Mouse (Mus musculus) skeletal muscle tissue, adult 2 months (tissue): ENCODE results near the gene Zswim4.

Experiments
- DNase-seq: peaks from one replicate; pipeline ENCODE4 v3.0.0-alpha.2; 2012; ENCODE audit warnings: low read depth, low spot score

The Zswim4 gene

DNA sequence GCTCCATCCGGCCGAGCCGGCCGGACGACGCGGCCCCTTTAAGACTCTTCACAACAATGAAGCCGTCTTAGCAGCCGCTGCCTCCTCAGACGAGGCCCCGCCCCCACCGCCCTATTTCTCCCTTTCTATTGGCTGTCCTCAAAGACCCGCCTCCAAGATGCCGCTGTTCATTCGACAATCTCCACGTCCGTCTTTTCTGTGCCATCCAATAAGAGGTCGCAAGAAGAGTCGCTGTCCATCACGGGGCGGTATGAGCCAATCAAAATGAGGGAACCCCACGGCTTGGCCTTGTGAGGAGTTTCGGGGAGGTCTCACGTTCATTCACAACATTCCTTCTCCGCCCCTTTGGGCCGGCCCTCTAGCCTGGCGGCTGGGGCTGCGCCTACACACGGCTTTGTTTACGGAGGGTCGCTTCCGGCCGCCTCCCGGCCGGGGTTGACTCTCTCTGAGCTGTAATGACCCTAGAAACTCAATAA, at the start of gene Zswim4:
Gene Zswim4, minus strand, starts transcription at position 58 of the 476 bp plus-strand sequence.
- peak; percentile 100 for DNase-seq

DNA sequence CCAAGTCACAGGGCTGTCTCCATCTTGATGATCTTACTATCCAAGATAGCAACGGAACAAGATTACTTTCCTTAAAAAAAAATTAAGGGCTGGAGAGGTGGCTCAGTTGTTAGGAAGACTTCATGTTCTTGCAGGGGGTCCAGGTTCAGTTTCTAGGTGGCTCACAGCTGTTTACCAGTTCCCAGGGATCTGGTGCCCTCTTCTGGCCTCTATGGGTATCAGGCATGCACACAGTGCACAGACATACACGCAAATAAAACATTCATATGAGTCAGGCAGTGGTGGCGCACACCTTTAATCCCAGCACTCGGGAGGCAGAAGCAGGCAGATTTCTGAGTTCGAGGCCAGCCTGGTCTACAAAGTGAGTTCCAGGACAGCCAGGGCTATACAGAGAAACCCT, 48.8 kb upstream of the Zswim4 start:
- DNase-seq = peak; percentile 40

DNA sequence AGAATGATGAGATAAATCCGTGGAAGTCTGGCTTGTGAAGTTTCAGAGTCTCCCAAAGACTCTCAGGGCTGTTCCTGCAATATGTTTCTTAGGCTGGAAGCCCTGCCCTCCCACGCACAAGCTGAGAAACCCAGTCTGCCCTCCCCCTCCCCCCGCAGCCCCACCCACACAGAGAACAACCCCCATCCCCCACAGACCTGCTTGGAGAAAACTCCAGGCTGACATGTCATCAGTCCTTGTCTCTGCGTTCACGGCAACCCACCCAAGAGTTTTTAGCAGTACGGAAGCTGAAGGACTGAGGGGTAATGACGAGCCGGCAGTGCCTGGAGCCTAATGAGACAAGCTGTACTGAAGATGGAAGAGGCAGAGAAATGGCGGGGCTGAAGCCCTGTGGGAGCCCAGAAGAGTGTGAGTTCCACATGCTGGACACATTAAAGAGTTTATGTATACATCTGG, 47.8 kb upstream of the Zswim4 start:
- no peak for DNase-seq

DNA sequence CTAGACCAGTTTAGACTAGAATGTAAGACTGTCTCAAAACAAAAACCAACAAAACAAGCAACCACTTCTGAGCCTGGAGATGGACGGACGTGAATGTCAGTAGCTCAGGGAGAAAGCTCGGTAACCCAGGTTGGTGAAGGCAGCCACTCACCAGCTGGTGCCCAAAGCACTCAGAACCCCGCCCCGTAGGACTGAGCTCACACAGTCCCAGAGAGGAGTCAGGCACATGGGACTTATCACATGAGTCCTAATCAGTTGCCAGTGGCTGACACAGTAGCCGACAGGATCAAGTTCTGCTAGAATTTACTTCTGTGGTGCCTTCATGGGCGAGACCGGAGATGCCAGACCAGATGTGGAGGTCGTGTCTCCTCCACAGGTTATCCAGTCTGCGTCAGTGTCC, 43.9 kb upstream of the Zswim4 start:
- DNase-seq = peak; percentile 36

DNA sequence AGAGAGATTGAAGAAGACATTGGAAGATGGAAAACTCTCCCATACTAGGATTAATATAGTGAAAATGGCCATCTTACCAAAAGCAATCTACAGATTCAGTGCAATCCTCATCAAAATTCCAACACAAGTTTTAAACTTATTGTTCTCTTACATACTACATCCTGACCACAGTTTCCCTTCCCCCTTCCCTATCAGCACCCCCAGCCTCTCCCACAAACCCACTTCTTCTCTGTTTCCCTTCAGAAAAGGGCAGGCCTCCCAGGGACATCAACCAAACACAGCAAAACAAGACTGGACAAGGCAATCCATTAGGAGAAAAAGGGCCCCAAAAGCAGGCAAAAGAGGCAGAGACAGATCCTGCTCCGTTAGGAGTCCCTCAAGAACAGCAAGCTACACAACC, 39.6 kb upstream of the Zswim4 start:
- DNase-seq = no peak

DNA sequence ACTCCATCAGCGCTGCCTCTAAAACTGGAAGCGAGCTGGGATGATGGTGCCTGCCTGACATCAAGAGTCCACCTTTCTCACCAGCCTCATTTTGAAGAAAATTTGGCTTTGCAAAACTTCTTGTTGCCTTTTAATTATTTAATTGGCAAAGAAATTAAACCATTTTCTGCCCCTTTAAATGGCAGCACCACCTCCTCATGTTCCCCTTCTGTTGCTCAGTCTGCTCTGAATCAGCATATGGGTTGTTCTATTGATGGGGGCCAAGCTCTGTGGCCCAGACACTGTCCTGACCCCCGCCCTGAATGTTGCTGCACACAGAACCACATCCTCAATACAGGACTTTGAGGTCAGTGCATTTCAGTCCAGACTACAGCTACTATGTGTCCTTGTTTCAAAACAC, 37.1 kb upstream of the Zswim4 start:
- DNase-seq = no peak

DNA sequence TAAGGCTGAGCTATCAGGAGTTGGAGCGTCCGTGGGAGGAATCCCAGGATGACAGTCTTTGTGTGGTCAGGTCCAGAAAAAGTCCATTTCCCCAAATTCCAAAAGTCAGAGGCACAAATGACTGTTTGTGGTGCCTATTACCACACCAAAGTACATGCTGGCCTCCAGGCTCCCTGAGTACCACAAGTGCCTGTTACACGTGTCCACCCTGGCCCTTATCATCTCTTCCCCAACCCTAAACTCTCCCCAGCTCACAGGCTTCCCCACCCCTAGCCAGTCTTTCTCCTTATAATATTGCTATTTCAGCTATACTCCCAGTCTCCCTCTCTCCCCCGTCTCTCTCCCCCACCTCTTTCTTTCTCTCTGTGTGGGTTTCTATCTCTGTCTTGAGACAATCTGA, 35.4 kb upstream of the Zswim4 start:
- DNase-seq = no peak

DNA sequence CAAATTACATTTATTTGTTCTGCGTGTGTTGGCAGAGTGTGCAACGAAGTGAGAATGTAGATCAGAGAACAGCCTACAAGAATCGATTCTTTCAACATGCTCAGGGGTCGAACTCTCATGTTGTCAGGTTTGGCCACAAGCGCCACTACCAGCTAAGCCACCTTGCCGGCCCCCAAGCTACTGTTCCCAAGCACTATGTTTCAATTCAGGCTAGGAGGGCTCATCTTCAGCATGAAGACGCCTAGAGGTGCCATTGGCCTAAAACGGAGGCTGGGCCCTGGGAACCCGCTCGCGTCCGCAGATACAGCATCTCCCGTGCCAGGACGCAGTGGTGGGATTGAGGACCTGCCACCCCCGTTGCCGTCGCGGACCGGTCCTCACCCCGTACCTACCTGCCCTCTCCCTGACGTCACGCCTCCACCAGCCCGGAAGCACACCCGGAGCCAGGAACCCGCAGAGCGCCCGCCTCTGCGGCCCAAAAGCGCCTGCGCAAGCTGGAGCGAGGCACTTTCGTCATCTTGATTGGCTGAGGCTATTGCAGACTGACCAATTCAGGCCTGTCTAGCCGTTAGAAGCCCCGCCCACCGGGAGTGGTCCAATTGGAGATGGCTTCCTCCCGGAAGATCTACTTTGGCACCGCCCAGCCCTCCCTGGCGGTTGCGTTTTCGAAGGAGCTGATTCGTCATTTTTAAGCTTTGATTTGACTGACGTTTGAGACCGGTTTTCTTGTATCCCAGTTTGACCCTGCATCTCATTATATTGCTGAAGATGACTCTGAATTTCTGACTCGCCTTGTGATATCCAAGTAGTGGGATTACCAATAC, 33.3 kb upstream of the Zswim4 start, which contains the start of gene Ccdc130:
Gene Ccdc130, minus strand, starts transcription at position 431 of the 824 bp plus-strand sequence.
- DNase-seq = peak; percentile 99

DNA sequence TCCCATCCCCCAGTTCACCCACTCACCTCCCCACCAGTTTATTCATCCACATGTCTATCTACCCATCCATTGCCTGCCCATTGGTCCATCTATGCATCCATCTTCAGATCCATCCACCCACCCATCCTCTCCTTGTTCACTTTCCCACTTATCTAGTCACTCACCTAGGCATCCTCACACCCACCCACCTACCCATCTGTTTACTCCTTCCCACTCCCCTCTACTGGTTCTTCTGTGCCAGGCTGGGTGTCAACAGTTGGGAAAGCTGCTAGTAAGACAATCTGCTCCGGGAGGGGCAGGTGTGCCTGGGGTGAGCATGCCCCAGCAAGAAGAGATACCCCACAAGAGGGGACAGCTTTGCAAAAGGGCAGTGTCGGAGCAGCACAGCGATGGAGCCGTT, 24.2 kb upstream of the Zswim4 start:
- DNase-seq = no peak

DNA sequence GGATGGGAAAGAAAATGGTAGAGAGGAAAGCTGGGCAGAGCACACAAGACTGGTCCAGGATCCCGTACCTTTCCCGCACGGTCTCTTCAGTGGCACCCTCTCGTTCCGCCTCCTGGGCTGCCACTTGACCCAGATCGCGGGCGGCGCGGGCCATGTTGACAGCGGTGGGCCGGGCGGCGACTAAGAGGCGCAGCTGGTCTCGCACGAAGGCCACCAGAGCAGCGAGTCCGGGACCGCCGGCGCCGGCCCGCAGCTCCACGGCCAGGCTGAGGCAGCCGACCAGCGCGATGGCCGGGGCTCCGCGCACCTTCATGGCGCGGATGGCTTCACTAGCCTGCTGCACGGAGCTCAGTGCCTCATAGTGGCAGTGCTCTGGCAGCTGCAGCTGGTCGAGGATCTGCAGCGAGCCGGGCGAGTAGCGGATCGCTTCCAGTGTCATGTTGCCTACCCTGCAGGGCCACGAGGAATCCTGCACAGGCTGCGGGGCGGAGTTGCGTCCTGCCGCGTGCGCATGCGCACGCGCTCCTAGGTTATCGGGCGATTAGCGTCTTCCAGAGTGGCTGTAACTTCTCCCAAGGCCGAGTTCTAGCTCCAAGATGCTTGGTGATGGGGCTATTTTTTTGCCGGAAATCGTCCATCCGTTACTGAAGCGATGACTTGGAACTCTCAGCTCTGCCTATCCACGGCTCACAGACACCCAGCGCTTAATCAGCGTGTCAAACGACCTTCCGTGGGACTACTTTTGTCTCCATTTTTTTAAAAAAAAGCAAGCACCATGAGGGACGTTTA, 20.2 kb upstream of the Zswim4 start, which contains the start of gene Mri1:
Gene Mri1, minus strand, starts transcription at position 505 of the 789 bp plus-strand sequence.
- DNase-seq = peak; percentile 97

DNA sequence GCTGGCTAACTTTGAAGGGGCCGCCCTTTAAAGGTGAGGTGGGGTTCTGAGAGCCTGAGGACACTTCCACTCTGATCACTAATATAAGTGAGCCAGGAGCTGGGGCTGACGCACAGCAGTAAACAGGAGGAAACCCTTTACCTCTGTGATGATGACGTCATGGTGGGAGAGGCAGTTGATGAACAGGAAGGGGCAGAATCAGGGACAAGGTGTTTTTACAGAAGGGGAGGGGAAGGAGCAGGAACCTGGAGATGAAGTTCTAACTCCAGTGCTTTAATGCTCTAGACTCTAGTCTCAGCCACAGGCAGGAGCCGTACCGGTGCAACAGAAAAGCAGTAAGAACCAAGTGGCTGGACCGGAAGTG, 19.6 kb upstream of the Zswim4 start:
- peak; percentile 27 for DNase-seq

DNA sequence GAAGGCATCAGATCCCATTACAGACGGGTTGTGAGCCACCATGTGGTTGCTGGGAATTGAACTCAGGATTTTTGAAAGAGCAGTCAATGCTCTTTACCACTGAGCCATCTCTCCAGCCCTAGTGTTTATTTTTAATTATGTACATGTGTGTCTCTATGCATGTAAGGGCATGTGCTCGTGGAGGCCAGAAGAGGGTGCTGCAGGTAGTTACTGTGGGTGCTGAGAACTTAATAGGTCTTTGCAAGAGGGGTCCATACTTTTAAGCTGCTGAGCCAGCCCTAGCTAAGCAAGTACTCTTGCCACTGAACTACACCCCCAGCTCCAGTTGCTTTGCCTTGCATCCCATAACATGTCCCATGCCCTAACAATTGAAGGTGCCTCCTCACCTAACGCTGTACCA, 19.0 kb upstream of the Zswim4 start:
- no peak for DNase-seq

DNA sequence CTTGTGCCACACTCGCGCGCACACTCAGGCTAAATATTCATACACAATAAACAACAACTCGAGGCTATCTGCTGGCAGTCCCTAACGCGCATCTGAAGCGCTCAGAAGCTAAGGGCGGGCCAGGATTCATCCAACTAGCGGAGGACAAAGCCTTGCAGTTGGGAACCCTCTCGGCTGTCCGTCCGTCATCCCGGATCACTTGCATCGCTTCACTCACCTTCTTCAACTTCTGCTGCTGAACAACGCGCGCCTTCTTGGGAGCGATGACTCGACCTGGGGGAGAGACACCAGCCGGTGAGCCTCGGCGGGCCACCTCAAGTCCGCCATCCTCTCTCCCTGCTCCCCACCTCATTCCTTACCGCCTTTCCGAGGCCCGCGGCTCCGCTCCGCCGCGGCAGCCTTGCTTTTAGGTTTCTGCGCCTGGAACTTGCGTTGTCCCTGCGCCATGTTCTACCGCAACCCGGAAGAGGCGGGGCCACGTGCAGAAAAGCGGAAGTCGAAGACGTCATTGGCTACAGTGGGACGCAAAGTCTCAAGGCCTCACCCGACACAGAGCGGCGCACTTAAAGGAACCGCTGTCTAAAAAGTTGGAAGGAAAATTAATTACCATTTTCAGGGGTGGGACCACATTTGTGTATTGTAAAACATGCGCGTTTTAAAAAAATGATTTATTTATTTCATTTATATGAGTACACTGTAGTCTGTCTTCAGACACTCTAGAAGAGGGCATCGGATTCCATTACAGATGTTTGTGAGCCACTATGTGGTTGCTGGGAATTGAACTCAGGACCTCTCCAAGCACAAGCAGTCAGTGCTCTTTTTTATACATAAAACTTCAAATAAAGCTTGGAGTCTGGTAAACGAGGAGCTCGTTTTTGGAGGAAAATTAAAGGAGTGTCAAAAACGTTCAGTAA, 12.7 kb upstream of the Zswim4 start, which contains the start of gene D8Ertd738e:
Gene D8Ertd738e, minus strand, starts transcription at position 463 of the 914 bp plus-strand sequence.
- peak; percentile 90 for DNase-seq

DNA sequence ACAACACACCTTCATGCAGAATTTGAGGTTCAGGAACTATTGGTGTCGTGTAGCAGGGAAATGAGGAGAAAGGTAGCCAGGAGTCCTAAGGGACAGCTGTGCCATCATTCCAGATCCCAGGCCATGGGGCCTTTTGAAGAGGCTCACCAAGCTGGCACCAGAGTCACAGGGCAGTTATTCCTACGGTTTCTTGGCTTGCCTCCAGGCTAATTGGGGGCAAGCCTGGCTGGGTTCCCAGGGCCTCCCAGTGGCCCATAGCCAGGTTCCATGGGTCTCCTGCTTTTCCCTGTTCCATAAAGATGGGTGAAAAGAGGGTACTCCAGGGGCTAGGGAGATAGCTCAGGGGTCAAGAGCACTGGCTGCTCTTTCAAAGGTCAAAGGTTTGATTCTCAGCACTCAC, 5.0 kb upstream of the Zswim4 start:
- DNase-seq = no peak

DNA sequence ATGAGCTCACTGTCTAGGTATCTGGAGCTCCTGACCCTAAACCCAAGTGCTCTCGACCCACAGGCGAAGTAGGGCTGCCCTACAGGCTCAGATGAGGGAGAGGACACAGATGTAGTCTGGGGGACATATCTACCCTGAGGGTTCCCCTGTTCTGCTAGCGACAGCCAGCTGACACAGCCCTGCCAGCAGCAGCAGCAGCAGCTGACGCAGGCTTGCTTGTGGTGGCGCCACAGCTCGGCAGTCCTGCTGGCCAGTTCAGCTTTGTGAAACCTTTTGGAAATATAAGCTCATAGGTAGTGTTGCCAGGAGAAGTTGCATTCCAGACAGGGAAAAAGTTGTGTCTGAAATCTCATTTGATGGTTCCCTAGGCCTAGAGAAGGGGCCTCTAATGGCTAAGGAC, 4.3 kb upstream of the Zswim4 start:
- no peak for DNase-seq

DNA sequence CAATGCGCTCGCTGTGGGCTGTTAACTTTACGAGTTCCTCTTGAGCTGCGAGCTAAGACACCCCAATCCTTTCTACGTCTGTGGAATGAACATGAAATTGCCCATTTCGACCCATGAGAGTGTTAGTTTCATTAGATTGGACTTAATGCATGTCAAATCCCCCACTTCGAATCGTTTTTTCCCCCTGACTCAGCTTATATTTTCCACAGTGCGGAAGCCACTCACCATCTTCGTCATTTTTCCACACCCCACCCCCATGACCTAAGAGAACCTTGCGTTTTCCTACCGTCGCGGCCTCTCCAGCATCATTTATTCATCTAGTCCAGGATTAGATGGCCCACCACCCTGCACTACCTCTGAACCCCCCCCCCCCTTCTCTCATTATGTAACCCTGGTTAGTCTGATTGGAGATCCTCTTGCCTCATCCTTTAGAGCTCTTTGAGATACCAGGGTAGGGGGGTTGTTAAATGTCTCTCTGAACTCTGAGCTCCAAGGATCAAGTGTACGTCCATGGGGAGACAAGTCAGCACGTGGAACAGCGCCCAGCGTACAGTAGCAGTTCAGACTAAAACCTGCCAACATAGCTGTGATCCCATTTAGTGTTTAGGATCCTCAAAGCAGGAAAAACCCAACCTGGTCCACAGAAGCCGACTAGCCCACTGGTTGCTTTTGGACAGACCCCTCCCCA, 831 bp upstream of the Zswim4 start:
- peak; percentile 23 for DNase-seq

DNA sequence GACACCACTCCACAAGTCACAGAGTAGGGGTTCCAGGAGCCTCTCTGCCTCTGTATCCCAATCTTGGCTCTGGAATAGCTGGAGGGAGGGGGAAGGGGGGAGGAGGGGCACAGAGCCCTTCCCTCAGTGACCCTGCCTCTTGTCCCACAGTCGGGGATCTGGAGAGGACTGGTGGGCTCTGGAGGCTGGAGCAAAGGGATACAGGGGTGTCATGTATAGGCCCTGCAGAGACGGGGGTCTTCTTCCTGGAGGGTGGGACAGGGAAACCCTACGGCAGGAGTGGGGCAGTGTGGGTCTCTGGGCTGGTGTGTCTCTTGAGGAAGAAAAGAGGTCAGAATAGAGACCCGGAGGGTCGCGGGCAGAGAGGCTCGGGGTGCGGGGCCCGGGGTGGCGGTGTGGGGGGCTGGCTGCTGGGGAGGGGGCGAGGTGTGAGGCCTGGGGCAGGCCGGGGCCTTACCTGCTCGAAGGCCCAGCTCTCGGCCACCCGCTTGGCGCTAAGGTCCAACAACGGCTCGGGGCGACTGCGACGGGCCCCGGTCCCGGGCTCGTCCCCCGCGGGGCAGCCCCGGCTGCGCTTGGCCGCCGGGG, 351 bp downstream of the Zswim4 start:
- DNase-seq = no peak

DNA sequence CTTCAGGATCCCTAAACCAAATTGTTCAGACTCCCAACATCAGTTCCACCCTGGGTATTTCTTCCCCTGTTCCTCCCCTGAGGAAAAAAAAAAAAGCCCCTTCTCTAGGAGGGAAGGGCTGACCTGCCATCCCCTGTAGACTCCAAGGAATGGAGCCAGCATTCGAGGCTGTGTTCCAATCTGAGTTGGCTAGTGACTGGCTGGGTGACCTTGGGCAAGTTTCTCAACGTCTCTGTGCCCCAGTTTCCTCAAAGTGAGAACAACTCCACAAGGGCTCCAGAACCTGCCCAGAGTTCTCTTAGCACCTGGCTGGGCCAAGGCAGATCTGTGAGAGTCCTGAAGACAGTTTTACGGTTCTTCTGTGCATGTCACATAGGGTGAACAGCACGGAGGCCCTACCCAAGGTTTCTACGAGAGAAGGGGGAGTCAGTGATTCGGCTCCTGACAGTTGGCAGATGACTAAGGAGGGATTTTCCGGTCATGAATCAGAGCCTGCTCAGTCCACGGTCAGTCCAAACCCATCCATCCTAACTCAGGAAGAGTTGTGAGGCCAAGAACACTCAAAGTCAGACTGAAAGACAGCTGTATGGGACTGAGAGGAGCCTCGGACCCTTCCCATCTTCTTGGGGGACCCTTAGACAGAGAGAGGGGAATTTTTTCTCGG, 977 bp downstream of the Zswim4 start:
- no peak for DNase-seq

DNA sequence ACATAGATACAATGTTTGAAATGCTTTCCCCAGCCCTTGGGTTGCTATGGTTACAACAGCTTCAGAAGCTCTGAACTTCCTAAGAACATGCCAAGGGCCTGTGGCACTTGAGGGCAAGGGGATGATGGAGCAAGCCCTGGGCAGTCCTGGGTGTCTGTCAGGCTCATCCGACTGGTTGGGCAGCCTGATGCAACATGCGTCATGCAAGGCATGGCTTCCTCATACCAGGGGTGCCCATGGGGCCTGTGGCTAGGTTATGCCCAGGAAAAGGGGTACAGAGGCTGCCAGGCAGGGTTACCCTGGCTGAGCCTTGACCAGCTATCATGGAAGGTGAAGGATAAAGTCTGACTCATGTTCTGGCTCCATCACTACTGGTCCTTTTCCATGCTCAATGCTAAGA, 3.8 kb downstream of the Zswim4 start:
- DNase-seq = no peak

DNA sequence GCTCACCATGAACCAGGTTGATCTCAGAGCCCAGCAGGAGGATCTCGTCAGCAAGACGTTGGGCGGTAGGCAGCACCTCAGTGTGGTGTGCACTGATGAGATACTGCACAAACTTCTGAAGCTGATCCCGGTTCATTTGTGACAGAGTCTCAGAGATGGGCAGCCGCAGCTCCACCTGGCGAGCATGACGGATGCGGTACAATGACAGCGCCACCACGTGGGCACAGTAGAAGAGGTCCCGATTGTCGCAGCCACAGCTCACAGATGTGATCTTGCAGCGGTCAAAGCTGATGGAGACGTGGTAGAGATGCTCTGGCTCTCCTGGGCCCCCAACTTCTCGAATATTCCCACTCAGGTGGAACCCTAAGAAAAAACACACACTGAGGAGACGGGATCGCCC, 6.1 kb downstream of the Zswim4 start:
- no peak for DNase-seq
